Comparison of ENCODE assay signal across 8 mouse cellular contexts in the genomic region with DNA sequence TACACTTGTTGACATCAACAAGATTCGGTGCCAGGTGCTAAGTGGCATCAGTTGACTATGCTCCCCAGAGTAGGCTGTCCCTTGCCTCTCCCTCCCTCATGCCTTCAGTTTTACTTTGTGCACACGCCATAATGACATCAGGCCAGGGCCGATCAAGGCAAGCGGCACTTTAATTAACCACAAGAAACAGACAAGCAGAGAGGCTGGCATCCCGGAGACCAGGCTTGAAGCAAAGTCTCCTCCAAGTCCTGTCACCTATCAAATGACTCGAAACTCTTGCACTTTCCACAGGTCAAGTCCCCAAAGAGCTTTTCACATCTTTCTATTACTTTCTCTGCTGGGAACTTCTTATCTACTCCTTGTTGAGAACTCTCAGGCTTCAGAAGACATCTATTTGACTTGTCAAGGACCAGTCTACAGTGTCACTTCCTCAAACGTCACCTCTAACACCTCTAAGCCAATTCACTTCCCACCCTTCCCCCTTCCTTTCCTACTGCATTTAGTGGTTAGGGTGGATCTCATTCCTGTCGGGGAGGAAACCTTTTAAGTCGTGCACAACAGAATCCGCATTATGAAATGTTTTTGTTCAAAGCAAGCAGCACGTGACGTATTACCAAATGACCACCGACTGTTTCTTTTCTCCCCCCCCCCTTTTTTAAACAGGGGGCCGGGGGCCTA. TPM values are rescaled to one million over a fixed set of nuclear protein-coding genes. Genes with fewer than 3 reads are reported as not detected.
A peak's percentile ranks its signal among the peaks of the same experiment; 100 is the strongest.
DNase-seq lines count a peak whose midpoint lies in the region; ATAC-seq and TF ChIP-seq lines count a peak whose summit lies in the region.

No protein-coding gene starts in this region.

- no peaks in the 10 kb centered on the region for H3K27me3 ChIP-seq in kidney, adult 2 months (replicated peaks; ENCODE audit: control insufficient read depth, insufficient read depth, low read length)
- no peaks in the 10 kb centered on the region for H3K27me3 ChIP-seq in intestine, postnatal 0 days (replicated peaks; ENCODE audit: control insufficient read depth, insufficient read depth, low read length)
- H3K27me3 ChIP-seq in midbrain, postnatal 0 days (ENCODE audit: insufficient read depth, low read length): no peaks in the 10 kb centered on the region

- WGBS in kidney, adult 2 months: 45% methylated on average over 14 of the region's 14 CpGs
- 53% methylated on average over 14 of the region's 14 CpGs for WGBS in intestine, postnatal 0 days
- WGBS in midbrain, postnatal 0 days: 61% methylated on average over 14 of the region's 14 CpGs

- ATAC-seq in intestine, postnatal 0 days: no peak
- ATAC-seq in midbrain, postnatal 0 days (ENCODE audit: low FRiP score): no peak

- DNase-seq in kidney, adult 2 months: no peak
- no peak for DNase-seq in kidney, postnatal 10 days
- peak; percentile 14 for DNase-seq in c-Kit-positive CD71-positive TER-119-positive erythroid progenitor cells, embryonic 14.5 days (ENCODE audit: low spot score)
- no peak for DNase-seq in midbrain, postnatal 0 days (ENCODE audit: low spot score)
- no peak for DNase-seq in gastrocnemius, adult 18-20 months (ENCODE audit: low spot score)
- no peak for DNase-seq in layer of hippocampus, adult 11-12 months (ENCODE audit: low spot score)
- no peak for DNase-seq in embryo, embryonic 9.5 days (ENCODE audit: extremely low spot score)

- H3K9ac ChIP-seq in intestine, postnatal 0 days (ENCODE audit: low read depth, low read length): peak overlapping the region; percentile 90
- peak overlapping the region; percentile 84 for H3K9ac ChIP-seq in midbrain, postnatal 0 days (replicated peaks; ENCODE audit: low read length, poor library complexity, severe bottlenecking)

- H3K4me2 ChIP-seq in intestine, postnatal 0 days (replicated peaks; ENCODE audit: low read depth): peak overlapping the region; percentile 83
- H3K4me2 ChIP-seq in midbrain, postnatal 0 days (ENCODE audit: low read depth, low read length, poor library complexity, severe bottlenecking): peak overlapping the region; percentile 86

- H3K27ac ChIP-seq in kidney, adult 2 months (ENCODE audit: insufficient read depth, low read depth, low read length): no peak overlapping the region
- H3K27ac ChIP-seq in intestine, postnatal 0 days (ENCODE audit: low read depth, low read length): peak overlapping the region; percentile 74; the same call in 1 of the 2 replicates
- H3K27ac ChIP-seq in midbrain, postnatal 0 days (ENCODE audit: low read depth, low read length): no peak overlapping the region

- H3K4me1 ChIP-seq in kidney, adult 2 months (ENCODE audit: control insufficient read depth, insufficient read depth, low read length): no peaks in the 10 kb centered on the region; the same call in 1 of the 2 replicates
- H3K4me1 ChIP-seq in intestine, postnatal 0 days (replicated peaks; ENCODE audit: control insufficient read depth, insufficient read depth, low read length): no peaks in the 10 kb centered on the region
- H3K4me1 ChIP-seq in midbrain, postnatal 0 days (ENCODE audit: insufficient read depth, low read length): peaks cover 10% of the 10 kb centered on the region; the same call in 1 of the 2 replicates

- no peak for TF ChIP-seq CTCF in kidney, adult 2 months (conservative IDR thresholded peaks at IDR 0.05; ENCODE audit: insufficient read depth, insufficient read length, low read depth, low read length)
- TF ChIP-seq CTCF in intestine, postnatal 0 days (IDR thresholded peaks at IDR 0.05; ENCODE audit: low read depth): no peak
- TF ChIP-seq CTCF in midbrain, postnatal 0 days (IDR thresholded peaks at IDR 0.05): no peak

- H3K9me3 ChIP-seq in intestine, postnatal 0 days (ENCODE audit: control insufficient read depth): no peaks in the 10 kb centered on the region
- 0 out of 2 replicates have a peak, but pooled peaks cover 11% of the 10 kb centered on the region for H3K9me3 ChIP-seq in midbrain, postnatal 0 days (ENCODE audit: low read length)

- H3K36me3 ChIP-seq in kidney, adult 2 months (ENCODE audit: control insufficient read depth, insufficient read depth, low read length): no peaks in the 10 kb centered on the region
- H3K36me3 ChIP-seq in intestine, postnatal 0 days (ENCODE audit: control insufficient read depth, insufficient read depth): peaks cover 36% of the 10 kb centered on the region
- H3K36me3 ChIP-seq in midbrain, postnatal 0 days (ENCODE audit: insufficient read depth, low read length): peaks cover 27% of the 10 kb centered on the region

- peak overlapping the region; percentile 90 for H3K4me3 ChIP-seq in kidney, adult 2 months (ENCODE audit: insufficient read depth, low read depth, low read length)
- peak overlapping the region; percentile 96 for H3K4me3 ChIP-seq in intestine, postnatal 0 days (ENCODE audit: low read depth, low read length)
- peak overlapping the region; percentile 94 for H3K4me3 ChIP-seq in midbrain, postnatal 0 days (ENCODE audit: low read depth, low read length)

- no peak for TF ChIP-seq POLR2A in kidney, adult 2 months (IDR thresholded peaks at IDR 0.05; ENCODE audit: low read depth, low read length)

RNA-seq across cellular contexts. Expression of gene Zfand2a, which starts 1.0 kb away (rescaled TPM):
- 11.8 and 12.4 TPM in 2 replicates for polyA plus RNA-seq in kidney, adult 2 months (2012; rRNA removed)
- 6.1 and 6.7 TPM in 2 replicates for polyA plus RNA-seq in intestine, postnatal 0 days (2015; fragmentation: Nextera tagmentation; extraction: Ambion mirVana)
- total RNA-seq in midbrain, postnatal 0 days (2014; rRNA removed): 56.5 and 60.6 TPM in 2 replicates
- 30.4 and 35.0 TPM in 2 replicates for polyA plus RNA-seq in midbrain, postnatal 0 days (2015; fragmentation: Nextera tagmentation; extraction: Ambion mirVana)
- total RNA-seq in gastrocnemius, adult 18-20 months (2021): 10 to 100 TPM in 1 of 2 experiments, 1 to 10 TPM in 1; 7.6 to 12.0 TPM

RNA-seq across cellular contexts. Expression of gene 3110082I17Rik, which starts 23.0 kb away (rescaled TPM):
- 4.8 and 6.0 TPM in 2 replicates for polyA plus RNA-seq in kidney, adult 2 months (2012; rRNA removed)
- 8.3 and 8.5 TPM in 2 replicates for polyA plus RNA-seq in intestine, postnatal 0 days (2015; fragmentation: Nextera tagmentation; extraction: Ambion mirVana)
- total RNA-seq in midbrain, postnatal 0 days (2014; rRNA removed): 4.3 and 7.9 TPM in 2 replicates
- polyA plus RNA-seq in midbrain, postnatal 0 days (2015; fragmentation: Nextera tagmentation; extraction: Ambion mirVana): 14.9 and 15.1 TPM in 2 replicates
- 10 to 100 TPM in 1 of 2 experiments, 1 to 10 TPM in 1; 9.6 to 10.4 TPM for total RNA-seq in gastrocnemius, adult 18-20 months (2021)

RNA-seq across cellular contexts. Expression of gene Uncx, which starts 60.0 kb away (rescaled TPM):
- 1.1 and 1.5 TPM in 2 replicates for polyA plus RNA-seq in kidney, adult 2 months (2012; rRNA removed)
- not detected in 2 replicates for polyA plus RNA-seq in intestine, postnatal 0 days (2015; fragmentation: Nextera tagmentation; extraction: Ambion mirVana)
- 21.2 and 24.3 TPM in 2 replicates for total RNA-seq in midbrain, postnatal 0 days (2014; rRNA removed)
- 15.5 and 20.0 TPM in 2 replicates for polyA plus RNA-seq in midbrain, postnatal 0 days (2015; fragmentation: Nextera tagmentation; extraction: Ambion mirVana)
- total RNA-seq in gastrocnemius, adult 18-20 months (2021): not detected
